Mouse (Mus musculus) lung, postnatal 0 days (tissue): ENCODE measurements at regions not wholly inside any gene's neighbourhood (a gene's known extent, or its start where the extent isn't known, plus 50 kb on each side); places are given as distances from the start of the nearest gene placed in this dataset.
A peak's percentile ranks its signal among the peaks of the same experiment; 100 is the strongest.

Source experiments
- ATAC-seq: fragments of 200-750 bp; cut with Nextera tagmentation; 2 replicates; pipeline ENCODE4 v1.8.0; 2017; ENCODE audit warnings: moderate library complexity
- DNase-seq: peaks from one replicate; pipeline ENCODE4 v3.0.0-alpha.2; 2016; ENCODE audit warnings: low spot score
- H3K27ac ChIP-seq: fragments of 300-500 bp; sonication (generic); 2 replicates; pipeline ENCODE4 v1.5.1; 2014; ENCODE audit warnings: antibody characterized with exemption, mild to moderate bottlenecking, low read length, mixed read lengths
- H3K27me3 ChIP-seq: fragments of 300-500 bp; sonication (generic); replicated peaks from 2 replicates; pipeline ENCODE4 v1.6.1; 2014; ENCODE audit warnings: low read length, mixed read lengths; ENCODE audit not compliant: insufficient read depth
- H3K36me3 ChIP-seq: fragments of 300-500 bp; sonication (generic); 2 replicates; pipeline ENCODE4 v1.6.1; 2014; ENCODE audit warnings: low read length, mixed read lengths; ENCODE audit not compliant: insufficient read depth
- H3K4me1 ChIP-seq: fragments of 300-500 bp; sonication (generic); 2 replicates; pipeline ENCODE4 v1.6.1; 2014; ENCODE audit warnings: antibody characterized with exemption, low read depth, low read length, mixed read lengths; ENCODE audit not compliant: insufficient read depth
- H3K4me2 ChIP-seq: fragments of 300-500 bp; sonication (generic); replicated peaks from 2 replicates; pipeline ENCODE4 v1.6.1; 2014; ENCODE audit warnings: low read depth, mild to moderate bottlenecking, low read length, moderate library complexity, mixed read lengths
- H3K4me3 ChIP-seq: fragments of 300-500 bp; sonication (generic); 2 replicates; pipeline ENCODE4 v1.5.1; 2014; ENCODE audit warnings: low read depth, low read length
- H3K9ac ChIP-seq: fragments of 300-500 bp; sonication (generic); replicated peaks from 2 replicates; pipeline ENCODE4 v1.6.1; 2014; ENCODE audit warnings: low read depth, mild to moderate bottlenecking
- H3K9me3 ChIP-seq: fragments of 300-500 bp; sonication (generic); 2 replicates; pipeline ENCODE4 v1.6.1; 2016; ENCODE audit warnings: low read length, mixed read lengths
- CTCF ChIP-seq: IDR thresholded peaks from 2 replicates; pipeline ENCODE4 v1.5.1; 2016; ENCODE audit warnings: antibody characterized with exemption, mild to moderate bottlenecking
- EP300 ChIP-seq: IDR thresholded peaks from 2 replicates; pipeline ENCODE4 v1.6.1; 2016; ENCODE audit warnings: antibody characterized with exemption, mild to moderate bottlenecking, control low read depth
- WGBS: fragments of 180-500 bp; shearing (Covaris S2); extraction: QIAGEN DNeasy Blood & Tissue Kit; methylation state at CpG from one replicate; pipeline ENCODE4 v1.1.7; 2014; 5-methylcytosine and 5-hydroxymethylcytosine counted together

- no peak overlapping the region for H3K27ac ChIP-seq
- ATAC-seq (no peak), DNase-seq (no peak)
- no peaks in the 10 kb centered on the region for H3K36me3 ChIP-seq
- H3K9me3 ChIP-seq = no peaks in the 10 kb centered on the region
- no peak overlapping the region for H3K4me3 ChIP-seq
- no peaks in the 10 kb centered on the region for H3K27me3 ChIP-seq
- no peak overlapping the region for H3K4me2 ChIP-seq
- no peaks in the 10 kb centered on the region for H3K4me1 ChIP-seq
- WGBS = 64% methylated on average over 5 of the region's 5 CpGs
- TF ChIP-seq EP300 (no peak), CTCF (no peak)
- H3K9ac ChIP-seq = no peak overlapping the region
Observed at GRCm38 (mm10) chr14:97478236-97478635, 691.3 kb downstream of the Dach1 start.

GRCm38 (mm10) chr14:97450525-97451235, 718.9 kb downstream of the Dach1 start:
- no peak overlapping the region for H3K27ac ChIP-seq
- no peaks in the 10 kb centered on the region for H3K27me3 ChIP-seq

GRCm38 (mm10) chr14:97448617-97449016, 720.9 kb downstream of the Dach1 start:
- DNase-seq (peak; percentile 55), ATAC-seq (no peak)
- Histone ChIP-seq H3K4me2 (no peak overlapping the region), H3K4me3 (no peak overlapping the region), H3K9me3 (no peaks in the 10 kb centered on the region), H3K27me3 (no peaks in the 10 kb centered on the region), H3K9ac (no peak overlapping the region), H3K36me3 (no peaks in the 10 kb centered on the region), H3K4me1 (no peaks in the 10 kb centered on the region), H3K27ac (no peak overlapping the region)
- TF ChIP-seq CTCF (no peak), EP300 (no peak)
- 62% methylated on average over 2 of the region's 2 CpGs for WGBS

More at GRCm38 (mm10) chr14:97450525-97451235, 718.9 kb downstream of the Dach1 start:
- H3K4me2 ChIP-seq = no peak overlapping the region
- no peak overlapping the region for H3K9ac ChIP-seq
- H3K36me3 ChIP-seq = no peaks in the 10 kb centered on the region
- no peak overlapping the region for H3K4me3 ChIP-seq
- no peaks in the 10 kb centered on the region for H3K9me3 ChIP-seq
- TF ChIP-seq CTCF (no peak), EP300 (no peak)
- no peak for DNase-seq
- WGBS = 80% methylated on average over 7 of the region's 7 CpGs
- ATAC-seq = no peak
- H3K4me1 ChIP-seq = no peaks in the 10 kb centered on the region

- Histone ChIP-seq H3K4me2 (no peak overlapping the region), H3K36me3 (no peaks in the 10 kb centered on the region), H3K9ac (no peak overlapping the region), H3K4me3 (no peak overlapping the region), H3K4me1 (no peaks in the 10 kb centered on the region), H3K9me3 (no peaks in the 10 kb centered on the region), H3K27ac (no peak overlapping the region), H3K27me3 (no peaks in the 10 kb centered on the region)
- TF ChIP-seq EP300 (no peak), CTCF (peak; percentile 18; the same call in 1 of the 2 replicates)
- ATAC-seq (no peak), DNase-seq (peak; percentile 6)
- 98% methylated on average over 1 of the region's 1 CpGs for WGBS
Observed at GRCm38 (mm10) chr14:97446793-97447192, 722.8 kb downstream of the Dach1 start.

- no peak for DNase-seq
- Histone ChIP-seq H3K27ac (no peak overlapping the region), H3K27me3 (no peaks in the 10 kb centered on the region), H3K9me3 (no peaks in the 10 kb centered on the region), H3K4me2 (no peak overlapping the region), H3K9ac (no peak overlapping the region), H3K36me3 (no peaks in the 10 kb centered on the region), H3K4me3 (no peak overlapping the region), H3K4me1 (no peaks in the 10 kb centered on the region)
- WGBS = 61% methylated on average over 6 of the region's 6 CpGs
- TF ChIP-seq CTCF (no peak), EP300 (no peak)
- ATAC-seq = no peak
Observed at GRCm38 (mm10) chr14:97440326-97440725, 729.2 kb downstream of the Dach1 start.

- H3K4me3 ChIP-seq = no peak overlapping the region
- DNase-seq (no peak), ATAC-seq (no peak)
- H3K36me3 ChIP-seq = no peaks in the 10 kb centered on the region
- TF ChIP-seq EP300 = no peak
- no peak for TF ChIP-seq CTCF
- no peaks in the 10 kb centered on the region for H3K4me1 ChIP-seq
- WGBS = 74% methylated on average over 4 of the region's 4 CpGs
- no peaks in the 10 kb centered on the region for H3K27me3 ChIP-seq
- H3K9ac ChIP-seq = no peak overlapping the region
- H3K27ac ChIP-seq = no peak overlapping the region
- no peak overlapping the region for H3K4me2 ChIP-seq
- H3K9me3 ChIP-seq = no peaks in the 10 kb centered on the region
Observed at GRCm38 (mm10) chr14:97435453-97436233, 733.9 kb downstream of the Dach1 start.
